Mouse (Mus musculus) erythroblast, embryonic 14.5 days (primary cell): ENCODE data around the gene Rbm5.

Experiments used
- GATA1 ChIP-seq: IDR thresholded peaks from 2 replicates; pipeline ENCODE4 v1.6.1; 2012; ENCODE audit warnings: low read length, inconsistent platforms, mixed read lengths
- TAL1 ChIP-seq: IDR thresholded peaks from 3 replicates; pipeline ENCODE4 v1.6.1; 2012; ENCODE audit warnings: low read length, inconsistent platforms, mixed read lengths

- no peak for TF ChIP-seq TAL1
- no peak for TF ChIP-seq GATA1
These were observed 64.0 kb downstream of the Rbm5 start for GRCm38 (mm10) chr9:107706781-107707211.
